Mouse (Mus musculus): ENCODE measurements around the gene Tcp10b.
"Not testable (repeated sequence)": the region's sequence is repeated elsewhere in the genome, so short reads cannot be mapped to it uniquely, and the experiment has no call there.

DNA sequence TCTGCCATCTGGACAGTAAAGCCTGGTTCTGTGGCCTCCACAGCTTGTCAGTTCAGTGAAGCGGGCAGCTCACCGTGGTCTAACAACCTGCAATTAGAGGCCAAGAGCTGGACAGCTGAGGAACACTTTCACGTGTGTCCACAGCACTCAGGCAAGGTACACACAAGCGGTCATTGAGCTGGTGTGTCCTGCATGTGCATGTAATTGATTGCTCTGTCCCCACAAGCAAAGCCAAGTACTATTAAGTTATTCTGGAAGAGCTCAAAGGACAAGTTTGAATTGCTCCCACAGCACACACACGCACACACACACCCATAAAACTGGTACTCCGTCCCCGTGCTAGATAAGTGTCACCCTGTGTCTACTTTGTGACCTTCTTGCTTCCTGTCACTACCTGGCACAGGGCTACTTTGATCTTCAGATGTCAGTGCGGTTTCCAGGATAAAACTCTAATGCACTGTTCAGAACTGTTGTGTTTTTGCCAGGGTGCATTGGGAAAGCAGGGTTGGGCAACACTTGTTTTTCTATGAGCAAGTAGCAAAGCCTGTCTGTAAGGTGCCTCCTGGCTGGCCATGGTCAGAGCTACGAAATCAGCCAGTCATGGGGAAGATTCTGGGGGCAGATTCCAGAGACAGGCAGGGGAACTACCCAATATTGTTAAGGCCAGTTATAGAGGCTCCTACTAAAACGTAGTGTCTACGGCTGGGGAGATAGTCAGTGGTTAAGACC, 69.0 kb downstream of the Tcp10b start:
- TF ChIP-seq CTCF (IDR thresholded peaks at IDR 0.05; ENCODE audit: extremely low read depth, insufficient read depth, insufficient read length, insufficient replicate concordance); POLR2A (IDR thresholded peaks at IDR 0.05; ENCODE audit: low read depth, low read length): not testable (repeated sequence)
